Mouse (Mus musculus) neutrophil, adult 59 days (primary cell): Measurements from ENCODE around the gene Plxnb2. TPM values are rescaled to one million over a fixed set of nuclear protein-coding genes. Genes with fewer than 3 reads are reported as not detected.

Experiments
- total RNA-seq, 2 experiments: library from RNA; stranded (reverse); gene quantifications; 1 replicate in 1 of 2; 2 replicates in 1 of 2; pipeline ENCODE4 v1.2.4; 2023

Gene Plxnb2
- total RNA-seq = 10 to 100 TPM; 50.5 to 82.5 TPM

GRCm38 (mm10) chr15:89180571-89181229 lies at the start of gene Plxnb2:
TSS of gene Plxnb2 (minus strand) at chr15:89180788.

GRCm38 (mm10) chr15:89210915-89211715 lies 30.5 kb upstream of the Plxnb2 start, which contains the start of gene Ppp6r2:
TSS of gene Ppp6r2 (plus strand) at chr15:89211553.

GRCm38 (mm10) chr15:89196313-89196706 lies 15.7 kb upstream of the Plxnb2 start, which contains the start of gene Dennd6b:
TSS of gene Dennd6b (minus strand) at chr15:89196496.

GRCm38 (mm10) chr15:89149271-89150040 lies 31.1 kb downstream of the Plxnb2 start, which contains the start of gene Mapk11:
TSS of gene Mapk11 (minus strand) at chr15:89149628.

GRCm38 (mm10) chr15:89140659-89141252 lies 39.8 kb downstream of the Plxnb2 start, which contains the start of gene Mapk12:
TSS of gene Mapk12 (minus strand) at chr15:89140703.

GRCm38 (mm10) chr15:89128382-89129350 lies 51.9 kb downstream of the Plxnb2 start, which contains the start of gene Hdac10:
TSS of gene Hdac10 (minus strand) at chr15:89128700.

GRCm38 (mm10) chr15:89122649-89123366 lies 57.8 kb downstream of the Plxnb2 start, which contains the start of gene Tubgcp6:
TSS of gene Tubgcp6 (minus strand) at chr15:89123112.

Other genes starting within 250 kb of the Plxnb2 start
- not detected for gene Ttll8, start 226.4 kb downstream of the Plxnb2 start, total RNA-seq
- gene Mlc1, start 201.8 kb downstream of the Plxnb2 start, total RNA-seq = not detected
- gene Mov10l1, start 197.9 kb downstream of the Plxnb2 start, total RNA-seq = not detected
- under 1 TPM in 1 of 2 experiments, not detected in 1; 0.16 TPM for gene Panx2, start 121.1 kb downstream of the Plxnb2 start, total RNA-seq
- 10 to 100 TPM; 44.3 to 45.0 TPM for gene Trabd, start 105.7 kb downstream of the Plxnb2 start, total RNA-seq
- gene Selenoo, start 91.7 kb downstream of the Plxnb2 start, total RNA-seq = 10 to 100 TPM; 21.6 to 22.1 TPM
- gene Tubgcp6, start 57.7 kb downstream of the Plxnb2 start, total RNA-seq = 10 to 100 TPM; 18.1 to 21.5 TPM
- 1 to 10 TPM; 8.2 to 9.6 TPM for gene Hdac10, start 52.1 kb downstream of the Plxnb2 start, total RNA-seq
- gene Mapk12, start 40.1 kb downstream of the Plxnb2 start, total RNA-seq = under 1 TPM in 1 of 2 experiments, not detected in 1; 0.20 TPM
- gene Mapk11, start 31.2 kb downstream of the Plxnb2 start, total RNA-seq = under 1 TPM; 0.27 to 0.42 TPM
- gene Dennd6b, start 15.7 kb upstream of the Plxnb2 start, total RNA-seq = 1 to 10 TPM; 2.0 to 2.2 TPM
- gene Ppp6r2, start 30.8 kb upstream of the Plxnb2 start, total RNA-seq = 10 to 100 TPM; 23.9 to 31.0 TPM
- 100 to 1,000 TPM; 107 to 117 TPM for gene Sbf1, start 134.5 kb upstream of the Plxnb2 start, total RNA-seq
- gene Adm2, start 141.9 kb upstream of the Plxnb2 start, total RNA-seq = not detected
- gene Miox, start 153.6 kb upstream of the Plxnb2 start, total RNA-seq = not detected
- 10 to 100 TPM; 39.7 to 41.8 TPM for gene Lmf2, start 174.9 kb upstream of the Plxnb2 start, total RNA-seq
- 10 to 100 TPM; 73.4 to 76.9 TPM for gene Ncaph2, start 174.9 kb upstream of the Plxnb2 start, total RNA-seq
- 1 to 10 TPM; 4.4 to 7.0 TPM for gene Sco2, start 193.1 kb upstream of the Plxnb2 start, total RNA-seq
- under 1 TPM in 1 of 2 experiments, not detected in 1; 0.24 TPM for gene Tymp, start 196.3 kb upstream of the Plxnb2 start, total RNA-seq
- 1 to 10 TPM in 1 of 2 experiments, not detected in 1; 1.2 TPM for gene Odf3b, start 198.5 kb upstream of the Plxnb2 start, total RNA-seq
- gene Klhdc7b, start 204.1 kb upstream of the Plxnb2 start, total RNA-seq = not detected
- gene Syce3, start 229.7 kb upstream of the Plxnb2 start, total RNA-seq = not detected
- 1 to 10 TPM; 2.6 to 4.1 TPM for gene Cpt1b, start 245.1 kb upstream of the Plxnb2 start, total RNA-seq
- gene C730034F03Rik, start 248.8 kb upstream of the Plxnb2 start, total RNA-seq = 1 to 10 TPM; 3.2 to 3.7 TPM
- under 1 TPM in 1 of 2 experiments, not detected in 1; 0.78 TPM for gene Gm44502, start 248.9 kb upstream of the Plxnb2 start, total RNA-seq
- 100 to 1,000 TPM; 127 to 141 TPM for gene Chkb, start 249.1 kb upstream of the Plxnb2 start, total RNA-seq